Comparison of ENCODE assay signal across 23 mouse cellular contexts in the genomic region with DNA sequence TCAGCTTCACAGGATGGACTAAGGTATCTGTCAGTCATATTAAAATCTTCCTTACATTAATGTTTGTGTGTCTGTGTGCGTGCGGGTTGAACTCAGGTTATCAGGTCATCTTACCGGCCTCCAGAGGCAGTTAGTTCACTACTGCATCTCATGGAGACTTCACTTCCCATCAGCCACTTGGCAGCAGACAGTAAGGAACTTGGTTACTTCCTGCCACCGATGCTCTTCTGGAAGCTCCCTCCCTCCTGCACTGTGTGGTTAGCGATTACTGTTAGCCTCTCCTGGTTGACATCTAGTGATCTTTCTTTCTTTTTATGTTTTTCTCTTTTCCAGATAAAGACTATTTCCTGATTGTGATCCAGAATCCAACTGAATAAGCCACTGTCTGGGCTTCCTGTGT. TPM values are rescaled to one million over a fixed set of nuclear protein-coding genes. Genes with fewer than 3 reads are reported as not detected.
A peak's percentile ranks its signal among the peaks of the same experiment; 100 is the strongest.
DNase-seq lines count a peak whose midpoint lies in the region; ATAC-seq and TF ChIP-seq lines count a peak whose summit lies in the region.
"Had no signal": no experiment of that assay in that cellular context is flagged by ENCODE, and none has a peak within 500 bp of the region (broad histone marks: within the 10 kb centered on the region; RNA-seq: fewer than 3 reads in every experiment).

No protein-coding gene starts in this region.

- no peak for TF ChIP-seq RAD21 in MEL (IDR thresholded peaks at IDR 0.05; ENCODE audit: low read depth, low read length)

- no peak overlapping the region for H3K4me3 ChIP-seq in heart, embryonic 12.5 days
- no peak overlapping the region for H3K4me3 ChIP-seq in MEL (ENCODE audit: control insufficient read depth in 1 of 2, insufficient read depth in 1 of 2, low read depth in 2 of 2, low read length in 2 of 2)
- no peak overlapping the region for H3K4me3 ChIP-seq in embryonic fibroblast, embryonic 13.5 days (ENCODE audit: insufficient read depth, low read length)
- H3K4me3 ChIP-seq: embryonic facial prominence, embryonic 13.5 days; embryonic facial prominence, embryonic 15.5 days; forebrain, embryonic 13.5 days; forebrain, embryonic 15.5 days had no signal

- no peak overlapping the region for H3K27ac ChIP-seq in heart, embryonic 12.5 days (ENCODE audit: poor library complexity, severe bottlenecking)
- H3K27ac ChIP-seq in MEL (ENCODE audit: control insufficient read depth, low read depth, low read length): no peak overlapping the region
- H3K27ac ChIP-seq in embryonic fibroblast, embryonic 13.5 days (ENCODE audit: insufficient read depth, low read length): 0 out of 2 replicates have a peak overlapping the region, but pooled peaks have one; percentile 90
- H3K27ac ChIP-seq: embryonic facial prominence, embryonic 13.5 days; embryonic facial prominence, embryonic 15.5 days; forebrain, embryonic 13.5 days; forebrain, embryonic 15.5 days had no signal

- no peak overlapping the region for H3K9ac ChIP-seq in heart, embryonic 12.5 days
- H3K9ac ChIP-seq in MEL (ENCODE audit: control insufficient read depth, low read depth, low read length, poor library complexity, severe bottlenecking): no peak overlapping the region
- H3K9ac ChIP-seq: embryonic facial prominence, embryonic 13.5 days; embryonic facial prominence, embryonic 15.5 days; forebrain, embryonic 13.5 days; forebrain, embryonic 15.5 days; forebrain, postnatal 0 days had no signal

- no peaks in the 10 kb centered on the region for H3K9me3 ChIP-seq in heart, embryonic 12.5 days (replicated peaks)
- no peaks in the 10 kb centered on the region for H3K9me3 ChIP-seq in MEL (replicated peaks; ENCODE audit: insufficient read depth, low read length)
- H3K9me3 ChIP-seq: embryonic facial prominence, embryonic 13.5 days; embryonic facial prominence, embryonic 15.5 days; forebrain, embryonic 13.5 days; forebrain, embryonic 15.5 days; G1E had no signal

- peaks cover 72% of the 10 kb centered on the region for H3K36me3 ChIP-seq in heart, embryonic 12.5 days
- no peaks in the 10 kb centered on the region; a peak in 1 of 4 replicates for H3K36me3 ChIP-seq in MEL (ENCODE audit: control insufficient read depth in 1 of 2, insufficient read depth in 2 of 2, low read length in 2 of 2)

- peak; percentile 74 for DNase-seq in heart, adult 11 months
- no peak for DNase-seq in MEL (ENCODE audit: low read depth, low spot score)
- no peak for DNase-seq in embryo, embryonic 9.5 days (ENCODE audit: extremely low spot score)
- DNase-seq: adrenal gland, adult 2 months; adrenal gland, postnatal 10 days; adrenal gland, postnatal 25 days; B cell, adult 2 months; cerebellum, adult 11 months; cerebellum, adult 18-20 months; cerebellum, adult 8-10 months; cerebellum, adult 9-11 months; cerebellum, postnatal 14 days; cerebellum, postnatal 36 days; forebrain, postnatal 0 days had no signal

- no peak for ATAC-seq in heart, embryonic 12.5 days (ENCODE audit: insufficient number of reproducible peaks, low FRiP score)
- ATAC-seq: CD4-positive, CD25-positive, alpha-beta regulatory T cell, adult 4 months; forebrain, embryonic 13.5 days; forebrain, embryonic 15.5 days; forebrain, postnatal 0 days had no signal

- no peak for TF ChIP-seq POLR2A in MEL (IDR thresholded peaks at IDR 0.05; ENCODE audit: control insufficient read depth in 1 of 2, insufficient read depth in 1 of 2, low read depth in 1 of 2, low read length in 2 of 2, poor library complexity in 1 of 2)
- TF ChIP-seq POLR2A in embryonic fibroblast, embryonic 13.5 days (IDR thresholded peaks at IDR 0.05; ENCODE audit: low read depth, low read length): no peak

- WGBS in heart, embryonic 12.5 days: 91% methylated on average over 5 of the region's 5 CpGs

- no peak for TF ChIP-seq EP300 in MEL (IDR thresholded peaks at IDR 0.05; ENCODE audit: low read depth in 1 of 2, low read length in 2 of 2)

- peaks cover 14% of the 10 kb centered on the region for H3K4me1 ChIP-seq in heart, embryonic 12.5 days (replicated peaks)
- no peaks in the 10 kb centered on the region for H3K4me1 ChIP-seq in MEL (ENCODE audit: control insufficient read depth in 1 of 2, insufficient read depth in 2 of 2, low read length in 2 of 2)
- peaks cover 5% of the 10 kb centered on the region for H3K4me1 ChIP-seq in embryonic fibroblast, embryonic 13.5 days (ENCODE audit: control insufficient read depth, insufficient read depth, low read length)
- H3K4me1 ChIP-seq: embryonic facial prominence, embryonic 13.5 days; embryonic facial prominence, embryonic 15.5 days; forebrain, embryonic 13.5 days; forebrain, embryonic 15.5 days had no signal

- no peak overlapping the region for H3K4me2 ChIP-seq in heart, embryonic 12.5 days
- H3K4me2 ChIP-seq: embryonic facial prominence, embryonic 13.5 days; embryonic facial prominence, embryonic 15.5 days; forebrain, embryonic 13.5 days; forebrain, embryonic 15.5 days had no signal

- TF ChIP-seq CTCF in MEL (IDR thresholded peaks at IDR 0.05 in 2 of 3, conservative IDR thresholded peaks at IDR 0.05 in 1 of 3; ENCODE audit: control insufficient read depth in 1 of 3, insufficient read depth in 1 of 3, low read depth in 2 of 3, low read length in 3 of 3, poor library complexity in 1 of 3, severe bottlenecking in 1 of 3): no peak
- TF ChIP-seq CTCF in embryonic fibroblast, embryonic 13.5 days (IDR thresholded peaks at IDR 0.05; ENCODE audit: borderline replicate concordance, insufficient read depth, low read length): no peak

- H3K79me2 ChIP-seq in MEL (ENCODE audit: control insufficient read depth, insufficient read depth, low read length, poor library complexity): no peaks in the 10 kb centered on the region

- H3K27me3 ChIP-seq in heart, embryonic 12.5 days (replicated peaks): no peaks in the 10 kb centered on the region
- no peaks in the 10 kb centered on the region; a peak in 1 of 4 replicates for H3K27me3 ChIP-seq in MEL (ENCODE audit: control insufficient read depth in 1 of 2, insufficient read depth in 2 of 2, low read length in 2 of 2)
- H3K27me3 ChIP-seq: CH12.LX; embryonic facial prominence, embryonic 13.5 days; embryonic facial prominence, embryonic 15.5 days; forebrain, embryonic 13.5 days; forebrain, embryonic 15.5 days had no signal

TF ChIP-seq in MEL, 35 proteins besides CTCF, POLR2A, EP300 and RAD21:
- TF ChIP-seq ZKSCAN1 (IDR thresholded peaks at IDR 0.05; ENCODE audit: low read depth, low read length): no peak
- no peak for TF ChIP-seq KAT2A (conservative IDR thresholded peaks at IDR 0.05; ENCODE audit: low read depth, low read length)
- peak; percentile 67 for TF ChIP-seq HCFC1 (IDR thresholded peaks at IDR 0.05; ENCODE audit: low read depth, low read length)
- no peak for TF ChIP-seq SMC3 (IDR thresholded peaks at IDR 0.05; ENCODE audit: low read depth, low read length)
- TF ChIP-seq MYC (IDR thresholded peaks at IDR 0.05; ENCODE audit: low read depth, low read length): no peak
- TF ChIP-seq GATA1 (IDR thresholded peaks at IDR 0.05; ENCODE audit: low read depth, low read length): no peak
- no peak for TF ChIP-seq NELFE (IDR thresholded peaks at IDR 0.05; ENCODE audit: low read depth, low read length)
- no peak for TF ChIP-seq ZC3H11A (IDR thresholded peaks at IDR 0.05; ENCODE audit: low read depth, low read length)

RNA-seq across cellular contexts. Expression of a gene that starts 13.3 kb away (rescaled TPM):
- 341 and 361 TPM in 2 replicates for polyA plus RNA-seq in heart, embryonic 12.5 days (2016; fragmentation: Nextera tagmentation; extraction: Ambion mirVana)
- total RNA-seq in MEL (2012; rRNA removed): 175 and 193 TPM in 2 replicates
- polyA plus RNA-seq in MEL (2012; ENCODE audit: insufficient read depth in 1 of 2, insufficient read length in 2 of 2, low read depth in 1 of 2, low replicate concordance in 2 of 2, missing spikeins in 1 of 2): 100 to 1,000 TPM in 1 of 2 experiments, not detected in 1; 329 TPM
- polyA plus RNA-seq in embryonic fibroblast, embryonic 13.5 days (2011; ENCODE audit: insufficient read length, low read depth, missing spikeins): 498 and 600 TPM in 2 replicates

RNA-seq across cellular contexts. Expression of a gene that starts 26.5 kb away (rescaled TPM):
- 228 and 252 TPM in 2 replicates for polyA plus RNA-seq in heart, embryonic 12.5 days (2016; fragmentation: Nextera tagmentation; extraction: Ambion mirVana)
- total RNA-seq in MEL (2012; rRNA removed): 5.4 and 11.4 TPM in 2 replicates
- polyA plus RNA-seq in MEL (2012; ENCODE audit: insufficient read depth in 1 of 2, insufficient read length in 2 of 2, low read depth in 1 of 2, low replicate concordance in 2 of 2, missing spikeins in 1 of 2): 10 to 100 TPM in 1 of 2 experiments, not detected in 1; 12.4 TPM
- polyA plus RNA-seq in embryonic fibroblast, embryonic 13.5 days (2011; ENCODE audit: insufficient read length, low read depth, missing spikeins): 134 and 137 TPM in 2 replicates

Comparison
In these comparisons a context has a peak if more than half of its experiments do, and no peak if none do; other contexts are left out.
1. RNA of a gene that starts 26.5 kb away (polyA plus RNA-seq): 228 to 252 TPM in heart, embryonic 12.5 days and 134 to 137 TPM in embryonic fibroblast, embryonic 13.5 days; 12.4 TPM in MEL; every median in the first group is over 10 times any median in the second.